Mouse (Mus musculus) erythroblast, embryonic 14.5 days (primary cell): ENCODE measurements around the gene Hoxa10.

ENCODE experiments used
- GATA1 ChIP-seq: IDR thresholded peaks from 2 replicates; pipeline ENCODE4 v1.6.1; 2012; ENCODE audit warnings: low read length, inconsistent platforms, mixed read lengths
- TAL1 ChIP-seq: IDR thresholded peaks from 3 replicates; pipeline ENCODE4 v1.6.1; 2012; ENCODE audit warnings: low read length, inconsistent platforms, mixed read lengths

DNA sequence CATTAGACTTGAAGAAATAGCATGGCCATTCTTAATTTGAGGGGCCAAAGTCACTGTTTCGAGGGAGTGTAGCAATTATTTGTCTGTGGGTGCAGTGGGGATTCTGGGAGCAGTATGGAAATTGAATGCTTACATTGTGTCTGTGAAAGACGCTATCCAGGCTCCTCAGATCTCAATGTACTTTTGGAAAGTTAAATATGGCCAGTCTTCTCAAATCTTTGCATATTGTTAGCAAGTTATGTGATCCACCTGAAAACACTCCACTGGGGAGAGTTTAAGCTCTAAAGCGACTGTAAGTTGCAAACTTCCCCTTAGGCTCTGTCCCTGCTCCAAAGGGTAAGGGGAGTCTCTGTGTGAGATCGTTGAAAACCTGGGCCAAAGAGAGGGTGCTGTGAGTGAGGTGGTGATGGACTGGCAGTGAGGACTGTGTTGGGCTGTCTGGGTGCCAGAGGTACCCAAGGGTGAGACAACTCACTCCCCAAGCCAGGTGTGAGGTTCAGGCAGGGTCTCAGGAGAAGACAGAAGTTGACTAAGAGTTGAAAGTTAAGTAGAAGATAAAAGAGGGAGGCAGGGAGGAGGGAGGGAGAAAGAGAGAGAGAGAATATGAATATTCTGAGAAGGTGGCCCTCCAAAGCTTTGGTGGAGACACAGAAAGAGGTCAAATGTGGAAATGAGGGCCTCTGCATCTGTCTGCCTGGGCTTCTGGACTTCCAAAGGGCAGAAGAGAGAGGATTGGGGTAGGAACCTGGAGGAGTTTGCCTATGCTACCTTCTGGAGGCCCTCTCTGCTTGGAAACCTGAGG lies 33.6 kb downstream of the Hoxa10 start:
- no peak for TF ChIP-seq GATA1
- TF ChIP-seq TAL1, result no peak
